Mouse (Mus musculus) embryonic stem cell, embryonic (primary cell): ENCODE measurements around the gene Cltrn.

Source experiments
- CTCF ChIA-PET, 4 experiments: fragments of 300-600 bp in 2 of 4; fragments of 350-600 bp in 2 of 4; sonication (Branson Sonifier 250); formaldehyde crosslinking; loops; one replicate each; lab custom pipeline; 2022; ENCODE audit warnings: inconsistent platforms in 2 of 4; lab: Charles Lee
- POLR2A ChIA-PET, 4 experiments: fragments of 300-600 bp in 2 of 4; fragments of 350-600 bp in 2 of 4; sonication (Branson Sonifier 250); formaldehyde crosslinking; loops; one replicate each; lab custom pipeline; 2022; ENCODE audit warnings: antibody characterized with exemption in 4 of 4, inconsistent platforms in 1 of 4; lab: Charles Lee

Gene Cltrn

DNA sequence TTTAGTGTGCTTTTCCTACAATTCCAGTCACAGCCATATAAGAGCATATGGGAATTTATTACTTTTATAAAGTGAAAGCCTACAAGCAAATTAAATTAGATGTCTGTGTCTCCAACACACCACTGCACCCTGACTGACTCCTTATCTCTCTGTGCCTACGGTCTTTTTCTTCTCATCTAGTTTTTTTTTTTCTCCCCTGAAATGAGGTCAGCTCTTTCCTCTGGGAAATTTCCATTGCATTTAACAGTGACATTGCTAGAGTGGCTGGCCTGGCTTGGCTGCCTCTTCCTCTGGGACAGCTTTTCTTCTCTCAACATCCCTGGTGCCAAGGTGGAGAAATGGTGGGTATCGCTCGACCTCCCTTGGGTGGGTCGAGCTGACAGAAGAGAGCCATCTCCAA lies at the start of gene Cltrn:
Cltrn (plus strand) TSS at position 249 of the 400 bp plus-strand sequence.
- CTCF ChIA-PET: no interaction called here
- POLR2A ChIA-PET: interaction anchor here in 1 of 4 experiments (1.2 kb wide), 1 partner anchor 13 kb away, joined by 3 read pairs; the partner anchor contains the start of gene Siah1b

DNA sequence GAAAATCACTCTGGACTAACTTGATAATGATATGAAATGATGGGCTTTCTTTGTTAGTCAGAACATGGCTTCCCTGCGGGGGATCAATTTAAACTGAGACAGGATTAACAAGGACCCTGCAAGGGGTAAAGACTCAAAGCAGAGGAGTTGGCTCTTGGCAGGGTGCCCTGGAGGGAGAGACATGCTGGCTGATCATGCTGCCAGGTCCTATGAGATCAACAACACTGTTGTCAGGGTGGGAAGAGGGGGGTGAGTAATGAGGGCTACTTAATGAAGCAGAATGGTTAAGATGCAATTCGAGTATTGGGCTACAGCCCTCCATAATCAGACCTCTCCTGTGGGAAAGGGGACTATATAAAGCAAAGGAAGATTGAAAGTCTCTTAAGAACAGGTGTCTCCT lies 49.7 kb upstream of the Cltrn start:
- ChIA-PET CTCF (no interaction called here), POLR2A (no interaction called here)

DNA sequence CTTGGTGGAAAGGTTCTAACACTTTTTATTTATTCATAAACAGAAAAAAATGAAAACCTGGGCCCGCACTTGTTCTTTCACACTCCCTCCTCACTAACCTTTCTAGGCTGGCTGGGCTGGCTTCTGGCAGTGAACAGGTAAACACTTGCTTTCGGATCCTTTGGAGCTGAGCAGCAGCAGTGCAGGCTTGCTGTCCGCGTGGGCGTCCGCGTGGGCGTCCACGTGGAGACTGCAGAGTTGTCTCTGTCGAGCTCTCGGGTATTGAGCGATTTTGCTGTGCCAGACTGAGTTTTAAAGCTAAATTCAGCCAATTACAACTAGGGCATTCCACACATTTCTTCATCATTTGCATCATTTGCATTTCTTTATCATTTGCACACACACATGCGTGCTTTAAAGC lies 46.6 kb upstream of the Cltrn start:
- CTCF ChIA-PET: no interaction called here
- POLR2A ChIA-PET: interaction anchor here in 1 of 4 experiments (0.6 kb wide), 1 partner anchor 31 kb away, joined by 3 read pairs; no protein-coding TSS in a partner anchor

DNA sequence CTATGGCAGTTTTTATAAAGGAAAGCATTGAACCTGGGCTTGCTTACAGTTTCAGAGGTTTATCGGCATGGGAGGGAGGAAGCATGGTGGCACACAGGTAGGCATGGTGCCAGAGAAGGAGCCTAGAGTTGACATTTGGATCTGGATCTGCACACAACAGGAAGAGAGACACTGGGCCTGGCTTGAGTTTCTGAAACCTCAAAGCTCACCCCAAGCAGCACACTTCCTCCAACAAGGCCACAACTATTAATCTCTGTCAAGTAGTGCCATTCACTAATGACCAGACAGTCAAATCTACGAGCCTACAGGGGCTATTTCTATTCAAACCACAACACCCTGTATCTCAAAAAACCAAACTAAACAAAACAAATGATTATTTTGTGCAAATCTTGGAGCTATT lies 41.9 kb upstream of the Cltrn start:
- ChIA-PET POLR2A (interaction anchor here in 2 of 4 experiments (0.6 to 1.9 kb wide), 3 partner anchors 13 to 916 kb away, joined by 3 to 9 read pairs (median 3); no protein-coding TSS in a partner anchor), CTCF (no interaction called here)

DNA sequence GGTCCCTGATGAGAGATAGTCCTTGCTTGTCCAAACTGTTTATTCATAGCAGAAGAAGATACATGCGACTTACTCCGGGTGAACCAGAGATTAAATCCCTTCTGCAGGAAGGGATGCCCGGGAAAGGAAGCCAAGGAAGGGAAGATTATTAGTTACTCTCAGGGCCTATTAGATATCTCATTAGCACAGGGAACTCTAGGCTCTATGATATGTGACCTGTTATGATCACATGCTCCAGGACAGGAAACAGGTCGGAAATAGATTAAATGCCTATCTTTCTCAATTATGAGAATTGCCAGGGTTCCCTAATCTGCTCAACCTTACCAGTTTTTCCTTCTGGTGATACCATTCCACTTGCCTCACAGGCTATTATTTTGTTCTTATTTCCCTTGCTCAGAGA lies 32.9 kb upstream of the Cltrn start:
- CTCF ChIA-PET: interaction anchor here in 1 of 4 experiments (0.6 kb wide), 1 partner anchor 217 kb away, joined by 7 read pairs; no protein-coding TSS in a partner anchor
- POLR2A ChIA-PET: interaction anchor here in 1 of 4 experiments (1.6 kb wide), 1 partner anchor 20 kb away, joined by 5 read pairs; the partner anchor contains the start of gene Siah1b

DNA sequence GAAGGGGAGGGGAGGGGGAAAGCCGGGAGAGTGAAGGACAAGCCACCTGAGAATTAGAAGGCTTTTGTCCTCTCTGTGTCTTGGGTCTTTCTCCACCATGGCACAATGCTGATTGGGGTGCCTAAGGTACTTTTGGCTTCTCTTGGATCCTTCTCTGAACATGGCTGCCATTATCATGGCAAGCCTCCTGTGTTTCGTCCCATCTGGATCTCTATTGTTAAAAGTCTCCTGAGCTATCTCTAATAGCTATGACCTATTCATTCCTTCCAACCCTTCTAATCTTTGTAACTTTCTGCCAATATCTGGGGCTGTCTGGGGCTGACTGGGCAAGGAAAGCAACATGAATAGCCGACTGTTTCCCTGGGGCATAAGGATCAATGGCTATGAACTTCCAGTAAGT lies 30.1 kb upstream of the Cltrn start:
- CTCF ChIA-PET: no interaction called here
- POLR2A ChIA-PET: interaction anchor here in 2 of 4 experiments (1.1 to 2.4 kb wide), 6 partner anchors 11 to 100 kb away, joined by 3 to 9 read pairs (median 4); partner anchors contain the start of genes Zrsr2 (in 2 of the 2) and Siah1b (in 1 of the 2)

DNA sequence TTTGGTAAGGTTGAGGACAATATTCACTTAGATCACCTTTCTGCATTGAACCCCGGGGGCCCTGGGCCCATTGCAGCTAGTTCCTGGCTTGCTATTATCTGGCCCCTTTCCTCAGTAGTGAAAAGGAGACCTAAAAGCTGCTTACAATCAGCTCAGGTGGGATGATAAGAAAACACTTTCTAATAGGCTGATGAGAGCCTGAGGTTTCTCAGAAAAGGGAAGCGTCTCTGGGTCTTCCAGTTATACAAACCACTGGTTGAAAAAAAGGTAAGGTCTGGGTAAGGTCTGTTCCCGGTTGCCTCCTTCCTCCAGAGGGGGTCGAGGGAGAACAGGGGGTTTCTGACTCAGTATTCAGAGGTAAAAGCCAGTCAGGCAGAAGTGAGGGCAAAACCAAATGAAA lies 29.6 kb upstream of the Cltrn start:
- ChIA-PET POLR2A (interaction anchor here in 2 of 4 experiments (1.1 to 2.4 kb wide), 6 partner anchors 12 to 101 kb away, joined by 3 to 9 read pairs (median 4); partner anchors contain the start of genes Zrsr2 (in 2 of the 2) and Siah1b (in 1 of the 2)), CTCF (interaction anchor here in 1 of 4 experiments (0.6 kb wide), 1 partner anchor 1225 kb away, joined by 3 read pairs; no protein-coding TSS in a partner anchor)

DNA sequence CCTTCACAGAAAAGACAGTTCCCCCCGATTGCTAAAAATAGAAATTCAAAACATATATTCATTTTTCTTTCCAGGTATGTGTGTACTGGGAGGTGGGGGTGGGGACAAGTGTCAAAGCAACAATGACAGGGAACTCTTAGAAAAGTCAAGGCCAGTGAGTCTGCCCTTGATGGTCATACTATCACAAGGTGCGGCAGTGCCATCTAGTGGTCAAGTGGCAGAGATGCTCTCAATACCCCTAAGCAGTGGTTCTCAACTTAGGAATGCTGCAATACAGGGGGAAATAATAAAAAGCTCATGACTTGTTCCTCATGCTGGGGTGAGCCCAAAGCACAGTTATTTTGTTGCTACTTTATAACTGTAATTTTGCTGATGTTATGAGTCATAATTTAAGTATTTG lies 22.4 kb upstream of the Cltrn start:
- ChIA-PET CTCF (interaction anchor here in 3 of 4 experiments (0.5 to 1.0 kb wide), 4 partner anchors 10 to 237 kb away, joined by 3 to 4 read pairs (median 3); partner anchors contain the start of gene Siah1b (in 2 of the 3)), POLR2A (interaction anchor here (0.5 to 2.5 kb wide), 11 partner anchors 9 to 115 kb away, joined by 3 to 23 read pairs (median 4); partner anchors contain the start of genes Siah1b (in 4 of the 4) and Zrsr2 (in 1 of the 4))

DNA sequence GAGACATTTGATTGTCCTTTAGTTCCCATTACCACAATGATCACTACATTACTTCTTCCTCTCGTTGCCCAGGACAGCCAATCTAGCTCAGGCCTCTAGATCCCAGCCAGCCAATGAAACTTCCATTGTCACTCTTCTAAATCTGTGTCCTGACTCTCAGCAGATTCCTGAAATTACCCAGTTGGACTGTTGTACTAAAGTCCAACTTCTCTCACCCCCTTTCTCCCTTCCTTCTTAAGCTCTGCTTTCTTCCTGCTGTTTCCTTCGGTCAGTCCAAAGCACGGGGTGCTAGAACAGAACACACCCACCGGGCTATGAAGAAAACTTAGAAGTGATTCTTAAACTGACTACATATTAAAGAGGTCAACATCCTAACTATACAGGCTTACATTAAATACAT lies 19.7 kb upstream of the Cltrn start:
- ChIA-PET POLR2A (interaction anchor here in 1 of 4 experiments (0.6 to 1.5 kb wide), 3 partner anchors 119 to 1180 kb away, joined by 3 read pairs; no protein-coding TSS in a partner anchor), CTCF (no interaction called here)

DNA sequence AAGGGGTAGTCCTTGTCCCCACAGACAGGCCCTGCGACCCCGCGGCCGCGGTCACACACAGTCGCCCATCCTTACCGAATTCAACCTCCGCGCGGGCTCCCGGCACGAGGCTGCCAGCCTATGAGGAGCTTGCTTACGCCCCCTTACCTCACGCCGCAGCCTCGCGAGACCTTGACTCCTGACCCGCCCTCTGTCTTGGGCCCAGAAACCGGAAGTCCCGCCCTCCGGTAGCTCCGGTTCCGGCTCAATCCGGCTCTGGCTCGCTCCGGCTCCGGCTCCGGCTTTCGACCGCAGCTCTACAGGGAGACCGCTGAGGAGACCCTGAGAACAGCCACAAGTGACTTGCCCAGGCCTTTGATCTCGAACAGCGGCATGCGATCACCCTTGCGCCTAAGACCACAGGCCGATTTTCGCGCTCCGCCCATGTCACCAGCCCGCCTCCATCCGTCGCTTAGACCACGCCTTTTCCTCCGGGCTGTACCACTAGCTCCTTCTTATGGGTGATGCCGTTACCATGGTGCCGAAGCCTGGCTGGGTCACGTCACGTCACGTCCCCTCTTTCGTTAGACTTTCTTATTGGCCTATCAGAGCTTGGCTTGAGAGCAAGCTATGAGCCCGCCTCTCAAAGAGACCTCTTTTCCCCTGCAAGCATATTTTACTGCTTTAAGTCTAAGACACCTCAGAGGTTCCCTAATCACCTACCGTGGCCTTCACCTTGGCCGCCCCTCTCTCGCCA lies 12.4 kb upstream of the Cltrn start, which contains the start of gene Siah1b:
Siah1b (minus strand) TSS at position 454 of the 736 bp plus-strand sequence.
- ChIA-PET POLR2A (interaction anchor here (0.6 to 2.8 kb wide), 73 partner anchors 9 to 1629 kb away, joined by 3 to 55 read pairs (median 4); partner anchors contain the start of genes Car5b (in 3 of the 4), Zrsr2 (in 3 of the 4), Ap1s2 (in 1 of the 4) and Cltrn (in 1 of the 4)), CTCF (interaction anchor here in 3 of 4 experiments (0.7 to 1.0 kb wide), 4 partner anchors 10 to 370 kb away, joined by 3 to 4 read pairs (median 4); no protein-coding TSS in a partner anchor)

DNA sequence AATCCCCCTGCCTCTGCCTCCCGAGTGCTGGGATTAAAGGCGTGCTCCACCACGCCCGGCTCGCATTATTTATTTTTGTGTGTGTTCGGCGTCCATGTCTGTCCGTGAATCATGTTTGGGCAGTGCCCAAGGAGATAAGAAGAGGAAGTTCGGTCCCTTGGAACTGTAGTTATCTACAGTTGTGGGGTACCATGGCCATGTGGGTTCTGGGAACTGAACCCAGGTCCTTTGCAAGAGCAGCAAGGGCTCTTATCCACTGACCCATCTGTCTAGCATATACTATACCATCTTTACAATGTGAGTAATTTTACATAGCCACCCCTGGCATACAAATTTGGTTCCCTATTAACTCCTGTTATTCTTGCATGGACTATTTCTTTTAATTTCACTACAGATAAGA lies 6.6 kb upstream of the Cltrn start:
- CTCF ChIA-PET: no interaction called here
- POLR2A ChIA-PET: no interaction called here

DNA sequence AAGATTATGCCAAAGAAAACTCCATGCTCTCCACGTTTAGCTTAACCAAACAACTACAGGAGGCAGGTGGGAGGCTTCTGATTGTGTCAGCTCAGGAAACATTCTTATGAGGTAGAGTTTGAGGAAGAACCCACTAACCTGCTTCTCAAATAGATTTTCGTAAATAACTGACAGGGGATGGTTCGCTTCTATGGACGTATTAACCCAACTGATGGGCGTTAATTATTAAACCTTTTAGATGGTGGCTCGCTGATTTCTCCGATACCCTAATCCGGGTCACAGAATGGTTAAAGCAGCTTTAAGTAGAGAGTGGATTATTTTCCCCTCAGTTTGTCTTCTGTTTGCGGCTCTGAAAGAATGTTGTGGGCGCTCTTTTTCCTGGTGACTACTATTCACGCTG lies 1.3 kb downstream of the Cltrn start:
- POLR2A ChIA-PET: interaction anchor here in 2 of 4 experiments (0.7 to 1.4 kb wide), 3 partner anchors 14 to 127 kb away, joined by 3 to 5 read pairs (median 4); partner anchors contain the start of gene Siah1b (in 1 of the 2)
- CTCF ChIA-PET: no interaction called here

DNA sequence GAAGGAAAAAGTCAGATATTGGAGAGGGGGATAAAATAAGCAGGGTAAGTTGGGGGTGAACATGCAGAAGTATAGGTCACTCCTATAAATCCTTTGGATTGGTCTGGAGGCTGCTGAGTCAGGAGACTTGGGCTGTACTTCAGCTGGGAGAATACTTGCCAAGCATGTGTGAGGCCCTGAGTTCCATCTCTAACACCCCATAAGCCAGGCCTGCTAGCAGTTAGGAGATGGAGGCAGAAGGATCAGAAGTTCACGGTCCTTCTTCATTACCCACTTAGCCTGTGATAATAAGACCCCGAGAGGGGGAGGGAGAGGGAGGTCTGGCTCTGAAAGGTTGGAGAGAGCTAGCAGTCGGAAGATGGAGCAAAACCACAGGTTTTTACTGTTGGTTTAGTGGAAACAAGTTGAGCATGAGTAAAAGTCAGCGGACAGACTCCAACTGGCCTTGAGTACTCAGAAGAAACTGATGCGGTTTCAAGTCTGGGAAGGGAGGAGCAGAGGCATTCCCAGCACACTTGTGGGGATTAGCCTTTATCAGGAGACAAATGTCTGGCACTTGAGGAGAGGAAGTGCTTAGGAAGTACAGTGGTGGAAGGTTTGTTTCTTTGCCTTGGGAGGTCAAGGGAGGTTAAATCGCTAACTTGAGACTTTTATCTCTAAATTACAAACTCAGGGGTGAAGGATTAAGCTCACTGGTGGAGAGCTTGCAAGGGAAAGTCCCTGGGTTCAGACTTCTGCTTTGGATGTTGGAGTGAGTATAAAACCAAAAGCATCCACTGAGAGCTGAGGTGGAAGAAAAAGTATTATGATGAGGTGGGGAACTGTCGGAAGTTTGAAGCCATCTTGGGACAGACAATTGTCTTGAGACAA lies 3.9 kb downstream of the Cltrn start:
- ChIA-PET CTCF (no interaction called here), POLR2A (interaction anchor here in 2 of 4 experiments (1.3 to 1.5 kb wide), 2 partner anchors 16 kb away, joined by 3 to 5 read pairs; partner anchors contain the start of gene Siah1b (in 2 of the 2))

DNA sequence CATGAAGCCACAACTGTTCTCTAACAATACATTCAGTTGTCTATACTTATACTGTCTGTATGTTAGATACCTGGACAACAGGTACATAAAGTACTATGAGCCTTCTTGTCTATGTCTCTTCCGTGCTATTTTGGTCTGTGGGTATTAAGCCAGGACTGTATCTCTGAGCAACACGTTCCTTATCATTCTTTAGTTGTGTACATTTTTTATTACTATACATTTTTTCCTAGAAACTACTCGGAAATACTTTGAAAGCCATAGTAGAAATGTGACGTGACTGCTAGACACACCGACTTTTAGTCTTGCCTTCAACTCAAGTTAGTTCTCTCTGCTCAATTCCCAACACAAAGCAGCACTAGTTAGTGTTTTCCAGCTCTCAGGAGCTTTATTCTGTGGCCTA lies 4.8 kb downstream of the Cltrn start:
- ChIA-PET POLR2A (no interaction called here), CTCF (no interaction called here)

DNA sequence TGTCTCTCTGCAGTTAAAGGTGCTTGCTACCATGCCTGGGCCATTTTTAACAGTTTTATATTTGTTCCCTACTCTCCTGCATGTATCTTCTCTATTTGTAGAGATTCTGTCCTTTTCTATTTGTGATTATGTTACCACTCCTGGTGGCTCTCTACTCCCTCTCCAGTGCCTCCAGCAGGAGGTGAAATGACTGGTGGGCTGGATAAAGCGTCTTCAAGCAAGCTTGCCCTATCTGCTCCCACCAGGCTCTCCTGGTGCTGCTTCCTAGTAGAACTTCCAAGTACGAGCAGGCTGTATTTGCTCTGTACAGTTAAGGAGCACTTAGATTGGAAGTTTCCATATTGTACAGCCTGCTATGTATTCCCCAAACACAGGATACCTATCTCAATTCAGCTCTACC lies 7.2 kb downstream of the Cltrn start:
- CTCF ChIA-PET: no interaction called here
- POLR2A ChIA-PET: interaction anchor here in 1 of 4 experiments (1.0 kb wide), 1 partner anchor 20 kb away, joined by 5 read pairs; the partner anchor contains the start of gene Siah1b

DNA sequence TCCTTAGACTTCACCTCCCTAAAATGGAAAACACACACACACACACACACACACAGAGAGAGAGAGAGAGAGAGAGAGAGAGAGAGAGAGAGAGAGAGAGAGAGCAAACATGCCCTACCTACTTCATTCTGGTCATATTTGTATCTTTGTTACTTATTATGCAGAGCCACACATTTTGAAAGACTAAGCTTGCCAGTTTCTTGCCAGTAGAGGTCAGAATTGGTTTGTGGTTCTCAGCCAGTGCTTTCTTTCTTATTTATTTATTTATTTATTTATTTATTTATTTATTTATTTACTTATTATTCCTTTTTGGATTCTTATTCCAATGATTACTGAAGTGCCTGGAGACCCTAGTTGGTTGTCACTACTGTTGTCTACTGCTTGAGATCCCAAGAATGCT lies 12.9 kb downstream of the Cltrn start:
- ChIA-PET POLR2A (no interaction called here), CTCF (interaction anchor here in 1 of 4 experiments (0.6 kb wide), 1 partner anchor 40 kb away, joined by 3 read pairs; no protein-coding TSS in a partner anchor)

DNA sequence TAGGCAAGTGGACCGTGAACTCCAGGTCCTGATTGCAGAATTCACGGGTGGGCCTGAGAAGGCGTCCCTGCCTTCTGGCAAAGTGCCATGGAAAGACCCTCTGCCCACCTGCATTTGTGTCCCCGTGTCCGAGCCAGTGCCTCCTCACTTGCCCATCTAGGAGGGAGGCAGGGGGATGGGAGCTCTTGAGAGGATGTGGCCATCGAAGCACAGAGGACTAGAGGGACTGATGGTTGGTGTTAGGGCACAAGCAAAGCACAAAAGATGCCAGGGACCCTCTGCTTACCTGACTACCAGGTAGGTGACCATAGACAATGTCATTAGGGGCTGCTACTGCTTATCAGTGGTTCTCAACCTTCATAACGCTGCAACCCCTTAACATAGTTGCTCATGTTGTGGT lies 13.6 kb downstream of the Cltrn start:
- POLR2A ChIA-PET: interaction anchor here in 1 of 4 experiments (1.8 kb wide), 1 partner anchor 26 kb away, joined by 4 read pairs; the partner anchor contains the start of gene Siah1b
- CTCF ChIA-PET: no interaction called here

DNA sequence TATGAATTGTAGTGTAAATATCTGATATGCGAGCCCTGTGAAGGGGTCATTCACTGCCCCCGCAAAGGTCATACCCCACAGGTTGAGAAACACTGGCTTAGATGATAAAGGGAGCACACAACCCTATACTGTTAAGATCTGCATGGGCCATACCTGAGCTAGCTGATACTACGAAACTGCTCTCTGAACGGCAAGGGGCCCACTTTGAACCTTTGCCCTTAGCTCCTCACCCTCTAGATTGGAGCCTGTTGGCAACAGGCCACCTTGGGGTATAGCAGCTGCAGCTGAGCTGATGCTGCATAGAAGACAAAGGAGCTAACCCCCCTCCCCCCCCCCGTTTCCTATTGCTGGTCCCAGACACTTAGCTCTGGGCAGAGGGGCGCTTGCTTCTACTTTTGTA lies 14.0 kb downstream of the Cltrn start:
- CTCF ChIA-PET: interaction anchor here in 1 of 4 experiments (0.5 kb wide), 1 partner anchor 1083 kb away, joined by 3 read pairs; no protein-coding TSS in a partner anchor
- POLR2A ChIA-PET: interaction anchor here in 1 of 4 experiments (1.8 kb wide), 1 partner anchor 27 kb away, joined by 4 read pairs; the partner anchor contains the start of gene Siah1b
